Mouse (Mus musculus): ENCODE results near the gene Aff3.

DNA sequence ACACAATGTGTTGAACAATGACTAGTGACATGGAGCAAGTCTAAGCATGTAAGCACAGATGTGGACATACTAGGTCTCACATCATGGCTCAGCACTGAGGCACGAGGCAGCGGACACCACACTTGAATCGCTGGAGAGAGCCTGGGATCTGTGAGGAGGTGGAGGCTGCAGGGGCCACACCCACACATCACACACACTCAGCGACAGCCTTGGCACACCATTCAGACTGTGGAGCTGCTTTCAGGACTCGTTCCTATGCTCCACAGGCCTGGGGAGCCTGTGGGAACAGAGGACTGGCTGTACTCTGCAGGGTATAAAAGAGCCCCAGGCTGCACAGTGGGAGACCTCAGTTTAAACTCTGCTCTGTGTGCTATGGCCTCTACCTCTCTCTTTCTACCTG, 270.3 kb downstream of the Aff3 start:
- no peak for TF ChIP-seq CTCF (IDR thresholded peaks at IDR 0.05; ENCODE audit: insufficient read depth, low read depth, low read length)
- no peak for TF ChIP-seq POLR2A (IDR thresholded peaks at IDR 0.05; ENCODE audit: insufficient read depth, low read depth, low read length)
